Mouse (Mus musculus): ENCODE measurements around the gene Nck2.

DNA sequence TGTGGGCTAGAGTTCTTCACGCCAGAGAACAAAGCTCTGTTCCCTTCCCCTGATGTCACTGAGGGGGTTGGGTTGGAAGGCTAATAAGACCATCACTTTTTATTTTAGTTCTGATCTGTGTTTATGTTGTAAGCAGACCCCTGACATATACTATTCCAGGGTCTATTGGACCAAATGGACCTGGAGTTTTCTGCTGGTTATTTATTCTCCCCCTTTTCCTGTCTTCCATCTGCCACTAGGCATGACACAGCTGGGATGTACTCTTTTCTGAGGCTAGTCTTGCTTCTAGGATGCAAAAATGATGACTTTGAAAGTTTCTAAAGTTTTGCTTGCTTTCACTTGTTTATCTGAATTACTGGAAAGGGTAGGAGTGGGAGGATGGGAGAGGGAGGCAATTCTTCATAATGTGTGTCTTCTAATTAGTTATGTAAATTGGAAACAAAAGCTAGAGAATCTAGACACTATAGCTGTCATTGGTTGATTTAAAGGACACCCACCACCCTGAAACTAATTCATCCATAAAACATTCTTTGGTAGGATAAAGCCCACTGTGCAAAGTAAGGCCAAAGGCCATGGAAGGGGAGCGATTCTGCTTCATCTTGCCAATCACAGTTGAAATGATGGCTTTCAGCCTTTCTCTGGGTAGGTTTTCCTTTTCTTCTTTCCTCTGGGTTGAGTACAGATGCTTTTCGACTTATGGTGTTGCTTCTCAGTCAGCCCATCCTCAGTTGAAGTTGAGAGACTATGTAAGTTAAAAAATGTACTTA, 42.8 kb downstream of the Nck2 start:
- no peak for TF ChIP-seq CTCF (IDR thresholded peaks at IDR 0.05; ENCODE audit: low read depth, low read length)
- no peak for TF ChIP-seq POLR2A (IDR thresholded peaks at IDR 0.05; ENCODE audit: borderline replicate concordance, low read depth, low read length)
